Mouse (Mus musculus) heart, postnatal 36 days (tissue): ENCODE data around the gene Adh1. TPM values are rescaled to one million over a fixed set of nuclear protein-coding genes. Genes with fewer than 3 reads are reported as not detected.

Source experiments
- DNase-seq, 2 experiments: peaks; one replicate each; pipeline ENCODE4 v3.0.0; 2021 to 2022
- intact Hi-C: fragments of 180-260 bp; cut with DNase I; formaldehyde crosslinking; loops from one replicate; pipeline ENCODE4 v1.15.1; 2025
- total RNA-seq, 2 experiments: library from RNA; stranded (reverse); gene quantifications; 2 replicates each; pipeline ENCODE4 v1.2.3; 2021

The Adh1 gene
- total RNA-seq, 2 experiments from 2014 or later, result 36.9 to 67.4 TPM

DNA sequence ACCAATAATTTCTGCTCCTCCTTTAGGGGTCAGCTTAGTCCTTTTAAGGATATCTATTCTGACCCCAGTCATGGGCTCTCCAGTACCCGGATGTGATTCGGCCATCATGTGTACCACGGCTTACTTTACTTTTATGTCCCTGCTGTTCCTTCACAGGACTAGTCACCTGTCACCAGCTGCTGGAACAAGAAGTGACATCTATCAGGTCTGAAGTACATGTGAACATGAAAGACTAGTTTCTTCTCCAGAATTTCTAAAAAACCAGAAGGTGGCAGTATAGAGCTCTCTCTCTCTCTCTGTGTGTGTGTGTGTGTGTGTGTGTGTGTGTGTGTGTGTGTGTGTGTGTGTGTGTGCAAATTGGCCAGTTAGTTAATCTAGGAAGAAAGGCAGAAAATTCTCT is 20.4 kb upstream of the Adh1 start:
- DNase-seq, result no peak
- intact Hi-C loops, result loop anchor here (1.0 kb wide), 1 partner anchor 165 kb away; no protein-coding TSS in a partner anchor

DNA sequence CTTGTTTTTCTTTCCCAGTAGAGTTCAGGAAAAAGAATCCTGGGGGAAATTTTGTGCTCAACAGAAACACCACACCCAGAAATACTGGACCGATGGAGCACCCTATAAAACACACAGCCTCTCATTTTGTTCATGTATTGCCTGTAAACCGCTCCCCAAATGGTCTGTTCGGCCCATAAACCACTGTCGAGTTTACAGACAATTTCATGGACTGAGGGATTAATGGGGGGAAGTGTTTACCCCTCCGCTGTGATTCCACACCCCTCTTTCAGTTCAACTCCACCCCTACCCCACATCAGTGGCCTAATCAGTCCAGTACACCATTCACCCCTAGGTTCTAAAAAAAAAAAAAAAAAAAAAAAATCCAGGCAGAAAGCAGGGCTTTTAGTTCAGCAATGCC is 19.8 kb upstream of the Adh1 start:
- intact Hi-C loops, result loop anchor here (1.0 kb wide), 1 partner anchor 164 kb away; no protein-coding TSS in a partner anchor
- DNase-seq, result no peak

DNA sequence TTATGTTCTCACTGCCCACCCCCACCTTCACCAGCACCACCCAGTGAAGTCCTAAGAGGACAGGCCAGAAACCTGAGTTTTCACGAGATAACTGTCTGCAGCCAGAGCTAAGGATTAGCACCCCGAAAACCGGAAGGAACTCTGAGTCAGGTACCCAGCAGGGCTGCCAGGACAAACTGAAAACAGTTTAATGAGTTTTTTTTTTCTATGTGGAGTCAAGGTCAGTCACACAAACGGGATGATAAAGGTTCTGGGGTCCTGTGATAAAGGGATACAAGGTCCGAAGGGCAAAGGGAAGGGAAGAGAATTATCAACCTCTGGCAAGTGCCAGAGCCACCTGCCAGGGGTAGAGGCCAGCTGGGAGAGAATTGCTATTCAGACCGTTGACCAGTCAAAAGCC is 19.4 kb upstream of the Adh1 start:
- DNase-seq, result no peak
- intact Hi-C loops, result no loop called here

- DNase-seq, result no peak
- intact Hi-C loops, result no loop called here
These were observed 18.6 kb upstream of the Adh1 start for GRCm38 (mm10) chr3:138242021-138242726.

GRCm38 (mm10) chr3:138242933-138243332 is 17.9 kb upstream of the Adh1 start:
- DNase-seq, result no peak
- intact Hi-C loops, result no loop called here

GRCm38 (mm10) chr3:138244338-138244874 is 16.4 kb upstream of the Adh1 start:
- intact Hi-C loops, result no loop called here
- no peak for DNase-seq

- DNase-seq, result peak in 1 of 2 experiments; percentile 19
- intact Hi-C loops, result no loop called here
These were observed 14.2 kb upstream of the Adh1 start for GRCm38 (mm10) chr3:138246511-138247020.

GRCm38 (mm10) chr3:138247241-138247640 is 13.6 kb upstream of the Adh1 start:
- DNase-seq, result no peak
- intact Hi-C loops, result no loop called here

- intact Hi-C loops, result loop anchor here (2.0 kb wide), 1 partner anchor 29 kb away; no protein-coding TSS in a partner anchor
- peak in 1 of 2 experiments; percentile 28 for DNase-seq
These were observed 12.8 kb upstream of the Adh1 start for GRCm38 (mm10) chr3:138248011-138248410.

DNA sequence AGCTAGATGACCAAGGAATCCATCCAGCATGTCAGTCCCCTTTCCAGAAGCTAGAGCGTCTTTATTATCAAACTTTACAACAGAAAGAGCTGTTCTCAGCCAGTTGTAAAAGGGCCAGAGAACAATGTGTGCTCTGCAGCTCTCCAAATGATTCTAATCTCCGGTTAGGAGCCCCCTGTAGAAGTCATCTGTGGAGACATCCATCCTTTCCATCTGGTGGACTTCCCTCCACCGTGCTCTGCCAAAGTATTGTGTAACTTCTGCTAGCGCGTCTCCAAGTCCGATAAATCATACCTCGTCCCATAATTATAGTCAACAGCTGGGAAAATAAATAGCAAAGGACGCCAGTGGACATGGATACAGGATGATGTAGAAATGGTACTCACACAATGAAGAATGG is 12.0 kb upstream of the Adh1 start:
- DNase-seq, result peak; percentile 61 to 66
- intact Hi-C loops, result loop anchor here (2.0 kb wide), 1 partner anchor 28 kb away; no protein-coding TSS in a partner anchor

- DNase-seq, result no peak
- intact Hi-C loops, result no loop called here
These were observed 9.6 kb upstream of the Adh1 start for GRCm38 (mm10) chr3:138251156-138251555.

DNA sequence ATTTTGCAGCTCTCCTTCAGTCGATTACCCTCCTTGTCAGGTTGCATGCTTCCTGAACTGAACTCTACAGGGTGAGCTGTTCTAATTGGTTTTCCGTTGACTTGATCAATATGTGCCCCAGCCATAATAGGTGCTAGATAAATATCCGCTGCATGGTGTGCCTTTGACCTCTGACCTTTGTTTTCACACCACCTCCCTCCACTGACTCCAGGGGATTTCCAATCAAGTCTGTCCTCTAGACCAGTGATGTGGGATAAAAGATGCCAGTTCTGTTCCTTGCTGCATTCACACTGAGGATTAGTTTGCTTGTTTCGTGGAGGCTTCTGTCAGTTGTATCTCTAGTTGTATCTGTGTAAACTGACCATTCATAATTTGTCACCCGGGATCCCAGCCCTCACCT is 6.6 kb upstream of the Adh1 start:
- intact Hi-C loops, result no loop called here
- DNase-seq, result no peak

- intact Hi-C loops, result no loop called here
- DNase-seq, result peak in 1 of 2 experiments; percentile 24
These were observed 5.4 kb upstream of the Adh1 start for GRCm38 (mm10) chr3:138255366-138255765.

GRCm38 (mm10) chr3:138255780-138256550 is 4.8 kb upstream of the Adh1 start:
- intact Hi-C loops, result no loop called here

DNA sequence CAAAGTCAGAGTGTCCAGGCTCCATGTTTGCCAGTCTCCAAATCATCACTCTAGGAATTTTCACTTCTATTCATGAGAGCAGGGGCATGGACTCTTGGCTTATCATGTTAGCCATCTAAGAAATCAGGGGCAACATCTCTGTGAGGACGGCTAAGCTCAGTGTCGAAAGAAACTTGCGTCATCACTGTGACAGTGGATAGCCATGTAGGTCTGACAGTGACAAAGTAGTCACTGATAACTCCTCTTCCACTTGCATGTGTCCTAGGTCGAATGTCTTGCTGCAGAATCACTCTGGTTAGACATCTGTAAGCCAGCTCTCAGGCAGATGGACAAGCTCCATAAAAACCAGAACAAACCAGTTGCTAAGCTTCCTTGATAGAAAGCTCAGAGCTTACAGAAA is 1.8 kb downstream of the Adh1 start:
- intact Hi-C loops, result no loop called here
- no peak for DNase-seq

More at GRCm38 (mm10) chr3:138255780-138256550, 4.8 kb upstream of the Adh1 start:
- DNase-seq, result peak in 1 of 2 experiments; percentile 43

DNA sequence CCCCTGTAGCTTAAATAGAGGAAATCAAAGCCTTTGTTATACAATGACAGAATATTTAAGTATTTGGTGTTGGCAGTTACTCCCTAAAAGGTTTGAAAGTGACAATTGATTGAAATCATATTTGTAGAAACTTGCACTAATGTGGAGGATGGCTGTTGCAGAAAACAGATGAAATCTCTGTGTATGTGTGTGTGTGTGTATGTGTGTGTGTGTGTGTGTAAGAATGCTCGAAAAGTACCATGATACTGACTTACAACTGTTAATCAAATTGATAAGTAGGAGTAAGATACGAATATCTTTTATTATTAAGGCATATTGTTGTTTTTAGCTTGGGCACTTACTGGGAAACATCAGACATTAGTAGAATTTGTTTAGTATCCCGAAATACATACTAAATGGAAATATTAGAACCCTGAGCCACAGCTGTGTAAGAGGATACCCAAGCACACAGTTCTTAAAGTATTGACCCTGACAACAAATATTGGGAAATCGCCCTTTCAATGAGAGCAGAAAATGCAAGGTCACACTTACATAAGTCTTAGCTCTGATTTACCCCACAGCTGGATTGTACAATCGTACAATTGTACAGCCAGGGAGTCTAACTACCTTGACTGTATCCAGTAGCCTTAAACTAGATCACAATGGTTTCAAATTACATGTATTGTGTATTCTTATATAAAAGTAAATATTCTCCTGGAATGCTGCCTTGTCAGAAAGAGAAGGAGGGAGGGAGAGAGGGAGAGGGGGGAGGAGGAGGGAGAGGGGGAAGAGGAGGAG is 2.6 kb downstream of the Adh1 start:
- DNase-seq, result no peak
- intact Hi-C loops, result no loop called here

GRCm38 (mm10) chr3:138264648-138265047 is 3.9 kb downstream of the Adh1 start:
- intact Hi-C loops, result no loop called here
- DNase-seq, result no peak

GRCm38 (mm10) chr3:138270507-138270906 is 9.7 kb downstream of the Adh1 start:
- DNase-seq, result no peak
- intact Hi-C loops, result no loop called here

DNA sequence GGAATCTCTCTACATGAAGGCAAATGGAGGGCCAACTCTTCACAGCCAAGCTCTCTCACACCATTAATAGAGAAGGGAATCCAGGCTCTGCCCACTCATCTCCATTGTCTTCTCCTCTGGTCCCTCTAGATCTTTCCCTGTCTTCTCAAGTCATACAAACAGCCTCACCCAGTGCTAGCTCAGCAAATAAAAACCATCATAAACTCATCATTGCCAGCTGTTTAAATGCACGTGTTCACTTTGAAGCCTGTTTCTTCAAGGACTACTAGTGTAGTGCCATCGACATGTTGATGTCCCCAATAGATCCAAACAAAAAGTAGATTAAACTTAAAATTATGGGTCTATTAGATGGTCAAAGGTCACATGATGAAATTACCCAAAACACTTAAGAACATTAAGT is 10.5 kb downstream of the Adh1 start:
- intact Hi-C loops, result no loop called here

GRCm38 (mm10) chr3:138273080-138273479 is 12.3 kb downstream of the Adh1 start:
- intact Hi-C loops, result no loop called here
- DNase-seq, result no peak

More for the DNA sequence above, 10.5 kb downstream of the Adh1 start:
- DNase-seq, result no peak
